Mouse (Mus musculus) megakaryocyte, embryonic 14.5 days (primary cell): ENCODE data around the gene Tmem120a. TPM values are rescaled to one million over a fixed set of nuclear protein-coding genes. Genes with fewer than 3 reads are reported as not detected.

Experiments used
- H3K27me3 ChIP-seq: replicated peaks from 2 replicates; pipeline ENCODE3; 2012; ENCODE audit warnings: inconsistent platforms
- H3K36me3 ChIP-seq: replicated peaks from 2 replicates; pipeline ENCODE3; 2012; ENCODE audit warnings: low read length, inconsistent platforms, mixed read lengths
- H3K4me1 ChIP-seq: 2 replicates; pipeline ENCODE4 v1.6.1; 2012; ENCODE audit warnings: inconsistent platforms
- H3K4me3 ChIP-seq: replicated peaks from 2 replicates; pipeline ENCODE3; 2012; ENCODE audit warnings: moderate library complexity, mild to moderate bottlenecking, inconsistent platforms
- H3K9me3 ChIP-seq: 2 replicates; pipeline ENCODE4 v1.6.1; 2012; ENCODE audit warnings: inconsistent platforms
- FLI1 ChIP-seq: IDR thresholded peaks from 2 replicates; pipeline ENCODE4 v1.6.1; 2012; ENCODE audit warnings: low read length, inconsistent platforms, mixed read lengths
- GATA1 ChIP-seq: IDR thresholded peaks from 3 replicates; pipeline ENCODE4 v1.6.1; 2012; ENCODE audit warnings: mixed read lengths, low read length, inconsistent platforms, borderline replicate concordance
- polyA plus RNA-seq: library from polyadenylated mRNA; stranded (reverse); fragments of >175 nt; gene quantifications from 2 replicates; pipeline ENCODE4 v1.2.3, GENCODE M21; 2012; ENCODE audit warnings: low replicate concordance; ENCODE audit not compliant: insufficient read depth

Tmem120a gene
- polyA plus RNA-seq, 1 experiment, result 13.5 TPM

- Histone ChIP-seq H3K36me3 (no peaks in the 10 kb centered on the region), H3K27me3 (peaks cover 54% of the 10 kb centered on the region), H3K4me3 (no peak overlapping the region), H3K9me3 (peaks cover 22% of the 10 kb centered on the region), H3K4me1 (peaks cover 11% of the 10 kb centered on the region)
- TF ChIP-seq GATA1 (no peak), FLI1 (no peak)
Observed at GRCm38 (mm10) chr5:135761881-135762280, 17.6 kb upstream of the Tmem120a start.

DNA sequence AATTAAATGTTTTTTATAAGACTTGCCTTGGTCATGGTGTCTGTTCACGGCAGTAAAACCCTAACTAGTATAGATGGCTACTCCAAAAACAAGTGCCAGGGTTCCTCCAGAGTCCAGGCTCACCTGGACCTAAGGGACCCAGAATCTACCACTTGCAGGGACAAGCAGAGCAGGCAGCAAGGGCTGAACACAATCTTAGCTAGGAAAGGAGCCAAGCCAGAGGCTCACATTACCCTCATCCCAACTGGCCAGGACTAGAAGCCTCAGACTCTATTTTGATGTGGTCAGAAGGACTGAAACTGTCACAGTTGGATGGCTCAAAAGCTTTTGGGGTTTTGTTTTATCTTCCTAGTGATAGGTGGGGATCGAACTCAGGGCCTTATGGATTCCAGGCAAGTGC lies 7.3 kb upstream of the Tmem120a start:
- Histone ChIP-seq H3K27me3 (peaks cover 52% of the 10 kb centered on the region), H3K4me1 (no peaks in the 10 kb centered on the region), H3K36me3 (no peaks in the 10 kb centered on the region), H3K9me3 (peaks cover 43% of the 10 kb centered on the region), H3K4me3 (no peak overlapping the region)
- TF ChIP-seq FLI1, result no peak
- no peak for TF ChIP-seq GATA1

GRCm38 (mm10) chr5:135751041-135751440 lies 6.8 kb upstream of the Tmem120a start:
- H3K4me3 ChIP-seq, result no peak overlapping the region
- peaks cover 48% of the 10 kb centered on the region for H3K9me3 ChIP-seq
- peaks cover 51% of the 10 kb centered on the region for H3K27me3 ChIP-seq
- no peak for TF ChIP-seq GATA1
- no peak for TF ChIP-seq FLI1
- H3K36me3 ChIP-seq, result no peaks in the 10 kb centered on the region
- H3K4me1 ChIP-seq, result no peaks in the 10 kb centered on the region

GRCm38 (mm10) chr5:135744742-135745141 lies 494 bp upstream of the Tmem120a start:
- H3K4me1 ChIP-seq, result peaks cover 45% of the 10 kb centered on the region
- peaks cover 15% of the 10 kb centered on the region for H3K36me3 ChIP-seq
- no peak for TF ChIP-seq FLI1
- no peak for TF ChIP-seq GATA1
- peak overlapping the region; percentile 94 for H3K4me3 ChIP-seq
- H3K27me3 ChIP-seq, result peaks cover 34% of the 10 kb centered on the region
- H3K9me3 ChIP-seq, result peaks cover 35% of the 10 kb centered on the region

DNA sequence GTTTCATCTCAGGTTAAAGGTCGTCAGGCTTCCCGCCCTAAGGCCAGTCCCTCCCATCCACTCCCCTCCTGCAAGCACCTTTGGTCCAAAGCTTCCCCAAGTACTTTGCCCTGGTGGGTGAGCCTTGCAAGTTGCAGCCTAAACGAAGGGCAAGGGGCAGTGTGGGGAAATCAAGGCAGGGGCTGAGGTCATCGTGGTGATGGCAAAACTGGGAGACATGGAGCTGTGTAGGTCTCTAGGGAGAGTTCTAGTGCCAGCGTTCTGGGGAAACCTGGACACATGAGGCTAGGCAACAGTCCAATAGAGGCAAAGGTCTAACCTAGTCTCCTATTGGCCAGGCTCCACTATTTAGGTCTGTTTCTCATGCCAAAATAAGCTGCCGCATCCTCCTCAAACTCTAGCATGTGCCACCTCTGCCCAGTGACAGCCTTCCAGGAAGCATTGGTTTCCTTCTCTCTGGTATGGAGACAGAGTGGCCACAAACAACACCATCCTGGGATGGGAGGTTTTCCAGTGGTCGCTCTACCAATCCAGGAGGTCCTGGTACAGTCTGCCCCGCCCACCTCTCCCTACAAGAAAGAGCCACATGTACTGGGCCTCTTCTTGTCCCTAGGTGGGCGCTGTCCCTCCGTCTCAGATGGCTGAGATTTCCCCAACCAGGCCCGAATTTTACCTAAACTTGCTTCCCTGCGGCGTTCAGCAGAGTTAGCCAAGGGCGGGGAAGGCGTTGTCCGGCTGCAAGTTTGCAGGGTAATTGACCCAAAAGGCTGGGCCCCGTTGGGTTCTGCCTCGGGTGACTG lies 1.1 kb downstream of the Tmem120a start:
- peaks cover 20% of the 10 kb centered on the region for H3K36me3 ChIP-seq
- peaks cover 48% of the 10 kb centered on the region for H3K4me1 ChIP-seq
- peaks cover 25% of the 10 kb centered on the region for H3K27me3 ChIP-seq
- peaks cover 23% of the 10 kb centered on the region for H3K9me3 ChIP-seq
- no peak for TF ChIP-seq FLI1
- no peak for TF ChIP-seq GATA1
- peak overlapping the region; percentile 94 for H3K4me3 ChIP-seq

DNA sequence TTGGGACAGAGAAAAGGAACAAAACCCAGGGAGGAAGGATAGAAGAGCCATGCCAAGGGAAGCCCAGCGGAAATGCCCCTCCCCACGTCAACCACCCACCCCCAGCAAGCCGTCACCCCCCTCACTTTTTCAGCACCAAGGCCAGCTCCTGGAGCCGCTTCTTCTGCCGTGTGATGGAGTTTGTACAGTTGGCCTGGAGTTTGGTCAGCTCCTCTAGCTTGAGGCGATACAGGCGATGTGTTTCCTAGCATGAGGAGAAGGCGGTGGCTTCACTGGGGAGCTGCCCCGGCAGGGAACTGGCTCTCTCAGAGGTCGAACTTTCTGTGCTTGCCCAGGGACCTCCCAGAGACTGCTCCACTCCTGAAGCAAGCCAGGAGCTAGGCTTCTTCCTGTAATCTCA lies 2.1 kb downstream of the Tmem120a start:
- Histone ChIP-seq H3K36me3 (peaks cover 30% of the 10 kb centered on the region), H3K4me3 (no peak overlapping the region), H3K9me3 (peaks cover 14% of the 10 kb centered on the region), H3K4me1 (peaks cover 54% of the 10 kb centered on the region), H3K27me3 (peaks cover 20% of the 10 kb centered on the region)
- no peak for TF ChIP-seq GATA1
- TF ChIP-seq FLI1, result no peak

DNA sequence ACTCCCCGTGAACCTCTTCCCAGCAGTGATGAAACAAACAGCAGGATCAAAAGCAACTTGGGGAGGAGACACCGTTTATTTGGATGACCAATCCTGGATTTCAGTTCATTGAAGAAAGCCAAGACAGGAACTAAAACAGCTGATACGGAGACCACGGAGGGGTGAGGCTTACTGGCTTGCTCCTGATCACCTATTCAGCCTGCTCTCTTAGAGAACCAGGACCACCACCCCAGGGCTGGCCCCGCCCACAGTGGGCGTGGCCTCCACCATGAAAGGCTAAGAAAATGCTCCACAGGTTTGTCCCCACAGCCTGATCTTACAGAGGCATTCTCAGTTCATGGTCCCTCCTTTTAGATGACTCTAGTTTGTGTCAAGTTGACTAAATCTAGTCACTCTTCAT lies 6.0 kb downstream of the Tmem120a start:
- H3K9me3 ChIP-seq, result no peaks in the 10 kb centered on the region
- peaks cover 68% of the 10 kb centered on the region for H3K36me3 ChIP-seq
- H3K4me3 ChIP-seq, result no peak overlapping the region
- peaks cover 59% of the 10 kb centered on the region for H3K4me1 ChIP-seq
- TF ChIP-seq GATA1, result no peak
- TF ChIP-seq FLI1, result no peak
- peaks cover 5% of the 10 kb centered on the region for H3K27me3 ChIP-seq

GRCm38 (mm10) chr5:135737154-135737553 lies 7.1 kb downstream of the Tmem120a start:
- peaks cover 78% of the 10 kb centered on the region for H3K36me3 ChIP-seq
- no peaks in the 10 kb centered on the region for H3K27me3 ChIP-seq
- peaks cover 59% of the 10 kb centered on the region for H3K4me1 ChIP-seq
- H3K4me3 ChIP-seq, result no peak overlapping the region
- TF ChIP-seq GATA1 (no peak), FLI1 (no peak)
- H3K9me3 ChIP-seq, result no peaks in the 10 kb centered on the region

- no peaks in the 10 kb centered on the region for H3K27me3 ChIP-seq
- H3K36me3 ChIP-seq, result peaks cover 78% of the 10 kb centered on the region
- TF ChIP-seq FLI1 (no peak), GATA1 (no peak)
- H3K4me1 ChIP-seq, result peaks cover 53% of the 10 kb centered on the region
- no peaks in the 10 kb centered on the region for H3K9me3 ChIP-seq
- H3K4me3 ChIP-seq, result no peak overlapping the region
Observed at GRCm38 (mm10) chr5:135736544-135736943, 7.7 kb downstream of the Tmem120a start.

DNA sequence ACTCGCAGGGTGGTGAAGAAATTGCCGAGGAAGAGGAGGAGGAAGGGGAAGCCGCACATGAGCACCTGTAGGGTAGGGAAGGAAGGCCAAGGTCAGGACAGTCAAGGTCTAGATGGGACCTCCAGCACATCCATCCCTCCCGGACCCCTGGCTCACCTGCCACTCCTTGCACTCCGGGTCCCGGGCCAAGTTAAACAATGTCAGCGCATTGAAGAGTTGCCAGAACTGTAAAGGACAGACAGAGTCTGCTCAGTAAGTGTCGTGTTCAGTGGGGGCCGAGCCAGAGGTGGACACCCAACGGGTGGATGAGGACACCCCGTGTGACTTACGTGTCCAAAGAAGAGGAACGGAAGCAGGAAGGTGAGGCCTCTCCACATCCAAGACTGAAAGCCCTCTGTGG lies 8.5 kb downstream of the Tmem120a start:
- Histone ChIP-seq H3K27me3 (no peaks in the 10 kb centered on the region), H3K4me1 (peaks cover 45% of the 10 kb centered on the region), H3K4me3 (no peak overlapping the region), H3K9me3 (no peaks in the 10 kb centered on the region), H3K36me3 (peaks cover 82% of the 10 kb centered on the region)
- TF ChIP-seq GATA1 (no peak), FLI1 (no peak)
